Mouse (Mus musculus) heart, embryonic 12.5 days (tissue): ENCODE measurements around the gene Gm3409. TPM values are rescaled to one million over a fixed set of nuclear protein-coding genes. Genes with fewer than 3 reads are reported as not detected.
"Not testable (repeated sequence)": the region's sequence is repeated elsewhere in the genome, so short reads cannot be mapped to it uniquely, and the experiment has no call there.

ENCODE experiments used
- ATAC-seq: fragments of 200-750 bp; cut with Nextera tagmentation; 2 replicates; pipeline ENCODE4 v1.8.0; 2017; ENCODE audit warnings: moderate TSS enrichment, moderate library complexity; ENCODE audit not compliant: insufficient number of reproducible peaks, low FRiP score
- H3K27ac ChIP-seq: fragments of 300-500 bp; sonication (generic); 2 replicates; pipeline ENCODE4 v1.5.1; 2016; ENCODE audit warnings: mild to moderate bottlenecking, moderate library complexity; ENCODE audit not compliant: poor library complexity, severe bottlenecking
- H3K27me3 ChIP-seq: fragments of 300-500 bp; sonication (generic); replicated peaks from 2 replicates; pipeline ENCODE4 v1.6.1; 2016; ENCODE audit warnings: mild to moderate bottlenecking, moderate library complexity
- H3K36me3 ChIP-seq: fragments of 300-500 bp; sonication (generic); 2 replicates; pipeline ENCODE4 v1.6.1; 2016; ENCODE audit warnings: mild to moderate bottlenecking, moderate library complexity
- H3K4me1 ChIP-seq: fragments of 300-500 bp; sonication (generic); replicated peaks from 2 replicates; pipeline ENCODE4 v1.6.1; 2016; ENCODE audit warnings: mild to moderate bottlenecking
- H3K4me2 ChIP-seq: fragments of 300-500 bp; sonication (generic); 2 replicates; pipeline ENCODE4 v1.6.1; 2016; ENCODE audit warnings: mild to moderate bottlenecking, moderate library complexity
- H3K4me3 ChIP-seq: fragments of 300-500 bp; sonication (generic); 2 replicates; pipeline ENCODE4 v1.5.1; 2016; ENCODE audit warnings: mild to moderate bottlenecking
- H3K9ac ChIP-seq: fragments of 300-500 bp; sonication (generic); 2 replicates; pipeline ENCODE4 v1.6.1; 2016; ENCODE audit warnings: mild to moderate bottlenecking, moderate library complexity
- H3K9me3 ChIP-seq: fragments of 300-500 bp; sonication (generic); replicated peaks from 2 replicates; pipeline ENCODE4 v1.6.1; 2016; ENCODE audit warnings: mild to moderate bottlenecking, moderate library complexity
- WGBS: fragments of 180-500 bp; shearing (Covaris S2); methylation state at CpG from one replicate; pipeline ENCODE4 v1.1.7; 2016; 5-methylcytosine and 5-hydroxymethylcytosine counted together
- polyA plus RNA-seq: library from polyadenylated mRNA; unstranded; fragments of >200 nt; fragmentation: Nextera tagmentation; extraction: Ambion mirVana; gene quantifications from 2 replicates; pipeline ENCODE4 v1.2.1, GENCODE M21; 2016

The Gm3409 gene
- not detected in 2 replicates for polyA plus RNA-seq

DNA sequence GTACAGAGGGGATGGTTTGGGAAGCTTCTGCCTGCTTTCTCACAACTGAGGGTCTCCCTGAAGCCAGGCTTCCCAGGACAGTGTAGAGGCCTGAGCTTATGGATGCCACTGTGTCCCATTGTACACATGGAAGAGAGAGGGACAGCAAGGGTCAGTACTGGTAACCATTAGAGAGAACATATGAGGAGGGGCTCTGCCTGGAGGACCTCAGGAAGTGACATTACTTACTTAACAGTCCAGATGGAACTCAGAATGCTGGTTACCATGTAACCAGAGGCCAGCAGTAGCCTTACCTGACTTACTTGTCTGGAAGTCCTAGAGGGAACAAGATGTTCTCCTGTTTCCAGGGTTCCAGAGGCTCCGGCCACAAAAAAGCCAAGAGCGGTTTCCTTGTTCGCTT lies at the start of gene Gm3409:
Gm3409 (plus strand) TSS at position 301 of the 400 bp plus-strand sequence.
- not testable (repeated sequence) for H3K4me1 ChIP-seq, H3K36me3 ChIP-seq, H3K27me3 ChIP-seq, ATAC-seq, H3K27ac ChIP-seq, H3K9me3 ChIP-seq, H3K4me2 ChIP-seq, H3K9ac ChIP-seq, H3K4me3 ChIP-seq
- 67% methylated on average over 3 of the region's 3 CpGs for WGBS

GRCm38 (mm10) chr5:146488959-146489358 lies 48.5 kb upstream of the Gm3409 start:
- H3K9me3 ChIP-seq, H3K4me3 ChIP-seq, H3K4me1 ChIP-seq, H3K36me3 ChIP-seq, H3K27me3 ChIP-seq, H3K4me2 ChIP-seq, H3K27ac ChIP-seq, H3K9ac ChIP-seq, ATAC-seq: not testable (repeated sequence)
- 5% methylated on average over 3 of the region's 4 CpGs for WGBS

GRCm38 (mm10) chr5:146491063-146491462 lies 46.4 kb upstream of the Gm3409 start, which contains the start of gene Gm6370:
Gm6370 (plus strand) TSS chr5:146491363.
- not testable (repeated sequence) for H3K27me3 ChIP-seq, ATAC-seq
- WGBS, result no CpG with 5 or more reads among the region's 5 CpGs

DNA sequence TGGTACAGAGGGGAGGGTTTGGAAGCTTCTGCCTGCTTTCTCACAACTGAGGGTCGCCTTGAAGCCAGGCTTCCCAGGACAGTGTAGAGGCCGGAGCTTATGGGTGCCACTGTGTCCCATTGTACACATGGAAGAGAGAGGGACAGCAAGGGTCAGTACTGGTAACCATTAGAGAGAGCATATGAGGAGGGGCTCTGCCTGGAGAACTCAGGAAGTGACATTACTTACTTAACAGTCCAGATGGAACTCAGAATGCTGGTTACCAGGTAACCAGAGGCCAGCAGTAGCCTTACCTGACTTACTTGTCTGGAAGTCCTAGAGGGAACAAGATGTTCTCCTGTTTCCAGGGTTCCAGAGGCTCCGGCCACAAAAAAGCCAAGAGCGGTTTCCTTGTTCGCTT lies 35.3 kb upstream of the Gm3409 start, which contains the start of gene 4930449I24Rik:
4930449I24Rik (plus strand) TSS at position 301 of the 400 bp plus-strand sequence.
- no CpG with 5 or more reads among the region's 5 CpGs for WGBS
- not testable (repeated sequence) for H3K4me1 ChIP-seq, H3K4me2 ChIP-seq, H3K9me3 ChIP-seq, H3K36me3 ChIP-seq, ATAC-seq, H3K27ac ChIP-seq, H3K9ac ChIP-seq, H3K27me3 ChIP-seq, H3K4me3 ChIP-seq

More at GRCm38 (mm10) chr5:146491063-146491462, 46.4 kb upstream of the Gm3409 start, which contains the start of gene Gm6370:
- H3K4me3 ChIP-seq, H3K4me2 ChIP-seq, H3K4me1 ChIP-seq, H3K9ac ChIP-seq, H3K27ac ChIP-seq, H3K9me3 ChIP-seq, H3K36me3 ChIP-seq: not testable (repeated sequence)

GRCm38 (mm10) chr5:146513823-146514222 lies 23.6 kb upstream of the Gm3409 start, which contains the start of gene Gm3402:
Gm3402 (plus strand) TSS chr5:146514123.
- 94% methylated on average over 2 of the region's 5 CpGs for WGBS
- ATAC-seq, result not testable (repeated sequence)

DNA sequence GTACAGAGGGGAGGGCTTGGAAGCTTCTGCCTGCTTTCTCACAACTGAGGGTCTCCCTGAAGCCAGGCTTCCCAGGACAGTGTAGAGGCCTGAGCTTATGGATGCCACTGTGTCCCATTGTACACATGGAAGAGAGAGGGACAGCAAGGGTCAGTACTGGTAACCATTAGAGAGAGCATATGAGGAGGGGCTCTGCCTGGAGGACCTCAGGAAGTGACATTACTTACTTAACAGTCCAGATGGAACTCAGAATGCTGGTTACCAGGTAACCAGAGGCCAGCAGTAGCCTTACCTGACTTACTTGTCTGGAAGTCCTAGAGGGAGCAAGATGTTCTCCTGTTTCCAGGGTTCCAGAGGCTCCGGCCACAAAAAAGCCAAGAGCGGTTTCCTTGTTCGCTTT lies 11.9 kb upstream of the Gm3409 start, which contains the start of gene Gm3404:
Gm3404 (plus strand) TSS at position 301 of the 400 bp plus-strand sequence.
- not testable (repeated sequence) for H3K4me2 ChIP-seq, H3K27ac ChIP-seq, H3K9ac ChIP-seq, H3K9me3 ChIP-seq, H3K36me3 ChIP-seq, ATAC-seq, H3K4me3 ChIP-seq, H3K27me3 ChIP-seq, H3K4me1 ChIP-seq
- 92% methylated on average over 3 of the region's 3 CpGs for WGBS

More at GRCm38 (mm10) chr5:146513823-146514222, 23.6 kb upstream of the Gm3409 start, which contains the start of gene Gm3402:
- H3K36me3 ChIP-seq, H3K27ac ChIP-seq, H3K27me3 ChIP-seq, H3K4me2 ChIP-seq, H3K4me1 ChIP-seq, H3K4me3 ChIP-seq, H3K9me3 ChIP-seq, H3K9ac ChIP-seq: not testable (repeated sequence)

GRCm38 (mm10) chr5:146555836-146556235 lies 18.4 kb downstream of the Gm3409 start, which contains the start of gene Gm3415:
Gm3415 (plus strand) TSS chr5:146556136.
- not testable (repeated sequence) for H3K4me2 ChIP-seq, ATAC-seq, H3K27ac ChIP-seq, H3K4me1 ChIP-seq, H3K27me3 ChIP-seq, H3K4me3 ChIP-seq, H3K9me3 ChIP-seq, H3K36me3 ChIP-seq, H3K9ac ChIP-seq
- WGBS, result no CpG with 5 or more reads among the region's 3 CpGs

GRCm38 (mm10) chr5:146564259-146564658 lies 26.8 kb downstream of the Gm3409 start:
- ATAC-seq, result no peak

DNA sequence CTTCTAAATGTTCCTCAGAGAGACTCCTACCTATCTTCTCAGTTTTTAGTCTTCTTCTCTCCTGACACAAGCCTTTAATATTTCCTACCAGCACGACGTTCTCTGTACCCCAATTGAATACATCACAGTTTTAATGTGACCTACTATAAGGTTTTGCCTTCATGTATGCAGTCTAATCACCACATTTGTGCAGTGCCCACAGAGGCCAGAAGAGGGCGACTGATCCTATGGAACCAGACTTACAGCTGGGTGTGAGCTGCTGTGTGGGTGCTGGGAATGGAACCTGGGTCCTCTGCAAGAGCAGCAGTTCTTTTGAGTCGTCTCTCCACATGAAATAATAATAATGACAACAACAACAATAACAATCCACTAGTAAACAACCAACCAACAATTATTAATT lies 29.6 kb downstream of the Gm3409 start:
- ATAC-seq, result no peak
- Histone ChIP-seq H3K4me3 (no peak overlapping the region), H3K4me1 (no peaks in the 10 kb centered on the region), H3K27me3 (no peaks in the 10 kb centered on the region), H3K4me2 (no peak overlapping the region), H3K36me3 (no peaks in the 10 kb centered on the region), H3K9me3 (0 out of 2 replicates have a peak, but pooled peaks cover 2% of the 10 kb centered on the region), H3K27ac (no peak overlapping the region), H3K9ac (no peak overlapping the region)
- 49% methylated on average over 4 of the region's 4 CpGs for WGBS

More at GRCm38 (mm10) chr5:146564259-146564658, 26.8 kb downstream of the Gm3409 start:
- H3K4me3 ChIP-seq, result no peak overlapping the region
- H3K36me3 ChIP-seq, result no peaks in the 10 kb centered on the region
- WGBS, result 63% methylated on average over 1 of the region's 1 CpGs
- H3K4me2 ChIP-seq, result no peak overlapping the region
- no peaks in the 10 kb centered on the region for H3K4me1 ChIP-seq
- H3K9me3 ChIP-seq, result 0 out of 2 replicates have a peak, but pooled peaks cover 2% of the 10 kb centered on the region
- H3K27me3 ChIP-seq, result no peaks in the 10 kb centered on the region
- no peak overlapping the region for H3K9ac ChIP-seq
- no peak overlapping the region for H3K27ac ChIP-seq

- not testable (repeated sequence) for H3K9ac ChIP-seq, H3K4me3 ChIP-seq, H3K36me3 ChIP-seq, ATAC-seq, H3K4me2 ChIP-seq, H3K27me3 ChIP-seq, H3K9me3 ChIP-seq, H3K4me1 ChIP-seq, H3K27ac ChIP-seq
- WGBS, result 71% methylated on average over 6 of the region's 6 CpGs
Observed at GRCm38 (mm10) chr5:146570179-146570578, 32.7 kb downstream of the Gm3409 start.

GRCm38 (mm10) chr5:146571830-146572734 lies 34.6 kb downstream of the Gm3409 start:
- H3K36me3 ChIP-seq, H3K9me3 ChIP-seq, H3K4me1 ChIP-seq, H3K9ac ChIP-seq, ATAC-seq, H3K4me2 ChIP-seq, H3K4me3 ChIP-seq, H3K27me3 ChIP-seq, H3K27ac ChIP-seq: not testable (repeated sequence)
- 65% methylated on average over 6 of the region's 6 CpGs for WGBS
